Mouse (Mus musculus): ENCODE data around the gene Olfr630. TPM values are rescaled to one million over a fixed set of nuclear protein-coding genes. Genes with fewer than 3 reads are reported as not detected.

The Olfr630 gene
- polyA plus RNA-seq, 1 experiment = not detected

DNA sequence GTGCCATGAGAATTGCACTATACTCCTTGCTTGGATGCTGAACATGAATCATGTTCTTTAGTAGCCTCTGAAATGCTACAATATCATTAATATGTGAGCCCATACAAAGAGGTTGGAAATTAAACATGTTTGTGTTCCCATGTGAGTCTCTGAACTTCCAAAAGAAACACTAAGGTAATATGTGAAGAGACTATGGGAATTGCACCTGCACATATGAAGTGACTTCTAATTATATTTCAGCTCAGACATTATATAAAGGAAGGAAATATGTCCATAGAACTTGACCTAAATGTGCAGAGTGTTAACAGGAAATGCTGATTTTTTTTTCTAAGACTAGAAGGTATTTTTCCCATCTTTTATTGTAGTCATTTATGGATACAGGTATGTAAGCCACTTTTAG lies 42.8 kb downstream of the Olfr630 start, which contains the start of gene Olfr243:
TSS of gene Olfr243 (plus strand) at position 301 of the 400 bp plus-strand sequence.
- Histone ChIP-seq H3K4me1 (ENCODE audit: control insufficient read depth, insufficient read depth, low read length) (no peaks in the 10 kb centered on the region), H3K27ac (ENCODE audit: insufficient read depth, low read length) (no peak within 1 kb of the TSS), H3K4me3 (ENCODE audit: insufficient read depth, low read length) (no peak within 1 kb of the TSS)
- no peak for TF ChIP-seq POLR2A (IDR thresholded peaks at IDR 0.05; ENCODE audit: low read depth, low read length)
- no peak for TF ChIP-seq CTCF (IDR thresholded peaks at IDR 0.05; ENCODE audit: borderline replicate concordance, insufficient read depth, low read length)

- Histone ChIP-seq H3K4me3 (ENCODE audit: insufficient read depth, low read length) (no peak overlapping the region), H3K4me1 (ENCODE audit: control insufficient read depth, insufficient read depth, low read length) (no peaks in the 10 kb centered on the region), H3K27ac (ENCODE audit: insufficient read depth, low read length) (no peak overlapping the region)
- no peak for TF ChIP-seq POLR2A (IDR thresholded peaks at IDR 0.05; ENCODE audit: low read depth, low read length)
- TF ChIP-seq CTCF (IDR thresholded peaks at IDR 0.05; ENCODE audit: borderline replicate concordance, insufficient read depth, low read length) = no peak
These were observed 45.1 kb downstream of the Olfr630 start for GRCm38 (mm10) chr7:103712024-103712423.

Other genes with a start within 250 kb of the Olfr630 start
- not detected in 2 replicates for gene Olfr610, start 245.2 kb downstream of the Olfr630 start, polyA plus RNA-seq (2011; ENCODE audit: insufficient read length, low read depth, missing spikeins)
- gene Olfr611, start 236.5 kb downstream of the Olfr630 start, polyA plus RNA-seq (2011; ENCODE audit: insufficient read length, low read depth, missing spikeins) = not detected in 2 replicates
- gene Olfr612, start 214.6 kb downstream of the Olfr630 start, polyA plus RNA-seq (2011; ENCODE audit: insufficient read length, low read depth, missing spikeins) = not detected in 2 replicates
- not detected in 2 replicates for gene Olfr613, start 209.3 kb downstream of the Olfr630 start, polyA plus RNA-seq (2011; ENCODE audit: insufficient read length, low read depth, missing spikeins)
- not detected in 2 replicates for gene Olfr615, start 201.3 kb downstream of the Olfr630 start, polyA plus RNA-seq (2011; ENCODE audit: insufficient read length, low read depth, missing spikeins)
- not detected in 2 replicates for gene Olfr616, start 188.2 kb downstream of the Olfr630 start, polyA plus RNA-seq (2011; ENCODE audit: insufficient read length, low read depth, missing spikeins)
- gene Olfr617, start 184.3 kb downstream of the Olfr630 start, polyA plus RNA-seq (2011; ENCODE audit: insufficient read length, low read depth, missing spikeins) = not detected in 2 replicates
- not detected in 2 replicates for gene Olfr618, start 167.2 kb downstream of the Olfr630 start, polyA plus RNA-seq (2011; ENCODE audit: insufficient read length, low read depth, missing spikeins)
- gene Olfr619, start 156.8 kb downstream of the Olfr630 start, polyA plus RNA-seq (2011; ENCODE audit: insufficient read length, low read depth, missing spikeins) = not detected in 2 replicates
- not detected in 2 replicates for gene Olfr620, start 144.8 kb downstream of the Olfr630 start, polyA plus RNA-seq (2011; ENCODE audit: insufficient read length, low read depth, missing spikeins)
- not detected in 2 replicates for gene Olfr622, start 114.6 kb downstream of the Olfr630 start, polyA plus RNA-seq (2011; ENCODE audit: insufficient read length, low read depth, missing spikeins)
- gene Olfr623, start 93.6 kb downstream of the Olfr630 start, polyA plus RNA-seq (2011; ENCODE audit: insufficient read length, low read depth, missing spikeins) = not detected in 2 replicates
- gene Olfr624, start 86.1 kb downstream of the Olfr630 start, polyA plus RNA-seq (2011; ENCODE audit: insufficient read length, low read depth, missing spikeins) = not detected in 2 replicates
- not detected in 2 replicates for gene Olfr625-ps1, start 74.6 kb downstream of the Olfr630 start, polyA plus RNA-seq (2011; ENCODE audit: insufficient read length, low read depth, missing spikeins)
- gene Olfr243, start 42.7 kb downstream of the Olfr630 start, polyA plus RNA-seq (2011; ENCODE audit: insufficient read length, low read depth, missing spikeins) = not detected in 2 replicates
- gene Olfr628, start 27.0 kb downstream of the Olfr630 start, polyA plus RNA-seq (2011; ENCODE audit: insufficient read length, low read depth, missing spikeins) = not detected in 2 replicates
- gene Olfr629, start 12.4 kb downstream of the Olfr630 start, polyA plus RNA-seq (2011; ENCODE audit: insufficient read length, low read depth, missing spikeins) = not detected in 2 replicates
- gene Olfr69, start 14.3 kb upstream of the Olfr630 start, polyA plus RNA-seq (2011; ENCODE audit: insufficient read length, low read depth, missing spikeins) = not detected in 2 replicates
- not detected in 2 replicates for gene Olfr68, start 22.4 kb upstream of the Olfr630 start, polyA plus RNA-seq (2011; ENCODE audit: insufficient read length, low read depth, missing spikeins)
- not detected in 2 replicates for gene Olfr67, start 34.5 kb upstream of the Olfr630 start, polyA plus RNA-seq (2011; ENCODE audit: insufficient read length, low read depth, missing spikeins)
- not detected in 2 replicates for gene Hbb-bt, start 56.7 kb upstream of the Olfr630 start, polyA plus RNA-seq (2011; ENCODE audit: insufficient read length, low read depth, missing spikeins)
- gene Hbb-bs, start 70.8 kb upstream of the Olfr630 start, polyA plus RNA-seq (2011; ENCODE audit: insufficient read length, low read depth, missing spikeins) = not detected in 2 replicates
- gene Hbb-bh2, start 83.2 kb upstream of the Olfr630 start, polyA plus RNA-seq (2011; ENCODE audit: insufficient read length, low read depth, missing spikeins) = not detected in 2 replicates
- not detected in 2 replicates for gene Hbb-bh1, start 85.8 kb upstream of the Olfr630 start, polyA plus RNA-seq (2011; ENCODE audit: insufficient read length, low read depth, missing spikeins)
- not detected in 2 replicates for gene Hbb-y, start 95.9 kb upstream of the Olfr630 start, polyA plus RNA-seq (2011; ENCODE audit: insufficient read length, low read depth, missing spikeins)
- gene Olfr66, start 128.9 kb upstream of the Olfr630 start, polyA plus RNA-seq (2011; ENCODE audit: insufficient read length, low read depth, missing spikeins) = not detected in 2 replicates
- not detected in 2 replicates for gene Olfr64, start 137.2 kb upstream of the Olfr630 start, polyA plus RNA-seq (2011; ENCODE audit: insufficient read length, low read depth, missing spikeins)
- not detected in 2 replicates for gene Olfr65, start 146.2 kb upstream of the Olfr630 start, polyA plus RNA-seq (2011; ENCODE audit: insufficient read length, low read depth, missing spikeins)
- not detected in 2 replicates for gene Olfr631, start 171.5 kb upstream of the Olfr630 start, polyA plus RNA-seq (2011; ENCODE audit: insufficient read length, low read depth, missing spikeins)
- not detected in 2 replicates for gene Olfr632, start 177.0 kb upstream of the Olfr630 start, polyA plus RNA-seq (2011; ENCODE audit: insufficient read length, low read depth, missing spikeins)
- not detected in 2 replicates for gene Olfr633, start 187.1 kb upstream of the Olfr630 start, polyA plus RNA-seq (2011; ENCODE audit: insufficient read length, low read depth, missing spikeins)
- gene Olfr635, start 213.8 kb upstream of the Olfr630 start, polyA plus RNA-seq (2011; ENCODE audit: insufficient read length, low read depth, missing spikeins) = not detected in 2 replicates
- not detected in 2 replicates for gene Olfr638, start 241.4 kb upstream of the Olfr630 start, polyA plus RNA-seq (2011; ENCODE audit: insufficient read length, low read depth, missing spikeins)